Mouse (Mus musculus) leukemia stem cell, adult 10-12 weeks (primary cell): Measurements from ENCODE around the gene Fcgrt. TPM values are rescaled to one million over a fixed set of nuclear protein-coding genes. Genes with fewer than 3 reads are reported as not detected.

Experiments
- polyA plus RNA-seq: library from polyadenylated mRNA; stranded (reverse); fragments of >175 nt; gene quantifications from 2 replicates; pipeline ENCODE4 v1.2.3, GENCODE M21; 2012; ENCODE audit warnings: low replicate concordance

Fcgrt gene
- polyA plus RNA-seq, result 110 and 181 TPM in 2 replicates

DNA sequence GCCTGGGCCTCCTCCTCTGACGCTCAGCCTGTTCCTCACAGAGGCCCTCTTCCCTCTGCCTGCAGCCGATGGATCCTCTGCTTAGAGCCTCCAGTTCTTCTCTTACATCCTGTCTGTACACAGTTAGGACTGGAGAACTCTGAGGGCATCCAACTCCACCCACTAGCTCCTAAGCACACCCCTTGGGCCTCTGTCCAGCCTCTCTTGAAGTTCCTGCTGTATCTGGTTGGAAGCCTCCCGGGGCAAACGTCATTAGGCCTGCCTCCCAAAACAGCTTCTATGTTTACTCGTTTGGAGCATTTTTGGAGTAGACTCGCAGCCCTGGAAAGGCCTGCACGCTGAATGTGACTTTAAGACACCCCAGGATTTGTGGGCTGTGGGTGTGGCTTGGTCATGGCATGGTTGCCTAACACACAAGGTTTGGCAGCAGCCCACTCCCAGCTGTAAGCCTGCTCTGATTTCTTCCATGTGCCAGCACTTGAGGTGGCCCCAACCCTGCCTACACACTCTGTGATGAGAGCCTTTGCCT, at the start of gene Fcgrt:
TSS of gene Fcgrt (minus strand) at position 200 of the 529 bp plus-strand sequence.

GRCm38 (mm10) chr7:45135993-45136567, 32.4 kb upstream of the Fcgrt start, which contains the start of the genes Gm45713 and Flt3l:
TSS of gene Gm45713 (minus strand) at chr7:45136231.
TSS of gene Flt3l (minus strand) at chr7:45136432.

DNA sequence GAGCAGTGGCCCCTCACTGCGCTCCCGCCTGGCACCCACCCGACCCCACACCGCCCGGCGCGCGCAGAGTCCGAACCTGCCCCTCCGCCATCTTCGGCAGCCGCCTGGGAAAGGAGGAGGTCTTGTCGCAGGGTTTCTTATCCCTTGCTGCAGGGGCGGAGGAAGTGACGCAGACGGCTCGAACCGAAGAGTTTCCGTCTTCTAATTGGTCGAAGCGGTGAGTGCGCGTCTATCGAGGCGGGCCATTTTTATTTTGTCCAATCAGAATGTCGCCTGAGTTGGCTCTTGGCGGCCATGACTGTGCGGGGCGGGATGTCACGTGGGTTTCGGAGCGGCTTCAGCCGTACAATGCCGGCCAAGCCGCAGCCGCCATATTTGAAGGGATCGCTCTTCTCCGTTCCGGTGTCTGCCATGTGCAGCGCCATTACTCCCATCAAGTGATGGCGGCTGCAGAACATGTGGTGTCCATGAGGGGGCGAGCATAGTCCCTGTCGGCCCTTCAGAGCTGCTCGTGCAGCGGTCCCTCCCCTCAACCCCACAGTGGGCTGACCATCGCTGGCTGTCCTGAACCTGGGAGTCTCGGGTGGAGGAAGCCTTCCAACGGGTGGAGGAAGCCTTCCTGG, 25.1 kb upstream of the Fcgrt start, which contains the start of gene Rpl13a:
TSS of gene Rpl13a (minus strand) at position 138 of the 623 bp plus-strand sequence.

DNA sequence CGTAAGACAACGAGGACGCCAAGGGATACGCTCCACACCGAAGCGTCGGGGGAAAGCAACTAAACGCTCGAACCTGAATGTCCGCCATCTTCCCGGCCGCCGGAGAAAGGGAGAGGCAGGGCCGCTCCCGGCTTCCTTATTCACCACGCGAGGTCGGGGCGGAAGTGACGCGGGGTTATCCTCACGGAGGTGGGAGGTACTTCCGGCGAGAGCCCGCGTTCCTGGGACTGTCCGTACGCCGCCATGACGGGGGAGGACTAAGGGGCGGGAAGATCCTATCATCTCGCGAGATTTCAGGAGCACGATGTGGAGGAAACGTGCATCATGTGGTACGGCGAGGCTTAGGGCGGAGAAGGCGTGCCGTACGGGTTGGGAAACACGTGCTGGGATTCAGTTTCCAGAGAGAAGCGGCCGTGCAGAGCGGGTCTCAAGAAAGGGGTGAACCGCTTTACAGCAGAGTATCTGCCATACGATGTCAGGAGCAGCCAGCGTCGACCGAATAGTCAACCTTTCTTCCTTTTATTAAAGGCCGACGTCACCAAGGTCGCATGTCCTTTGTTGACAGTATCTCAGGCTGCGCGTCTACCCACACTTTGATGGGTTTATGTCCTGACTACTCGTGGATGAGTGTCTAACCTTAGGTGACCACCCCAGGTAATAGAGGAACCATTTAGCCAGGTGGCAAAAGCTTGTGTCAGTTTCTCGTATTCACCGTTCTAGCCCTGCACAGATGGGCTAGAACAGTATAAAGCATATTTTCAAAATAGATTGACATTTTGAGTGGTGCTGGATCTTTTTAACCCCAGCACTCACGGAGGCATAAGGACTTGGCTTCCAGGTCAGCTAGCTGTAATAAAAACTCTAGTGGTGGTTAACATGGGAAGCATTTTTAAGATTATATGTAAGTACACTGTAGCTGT, 20.8 kb upstream of the Fcgrt start, which contains the start of gene Rps11:
TSS of gene Rps11 (minus strand) at position 216 of the 920 bp plus-strand sequence.

GRCm38 (mm10) chr7:45092048-45092447, 11.6 kb downstream of the Fcgrt start, which contains the start of gene Rcn3:
TSS of gene Rcn3 (minus strand) at chr7:45092221.

DNA sequence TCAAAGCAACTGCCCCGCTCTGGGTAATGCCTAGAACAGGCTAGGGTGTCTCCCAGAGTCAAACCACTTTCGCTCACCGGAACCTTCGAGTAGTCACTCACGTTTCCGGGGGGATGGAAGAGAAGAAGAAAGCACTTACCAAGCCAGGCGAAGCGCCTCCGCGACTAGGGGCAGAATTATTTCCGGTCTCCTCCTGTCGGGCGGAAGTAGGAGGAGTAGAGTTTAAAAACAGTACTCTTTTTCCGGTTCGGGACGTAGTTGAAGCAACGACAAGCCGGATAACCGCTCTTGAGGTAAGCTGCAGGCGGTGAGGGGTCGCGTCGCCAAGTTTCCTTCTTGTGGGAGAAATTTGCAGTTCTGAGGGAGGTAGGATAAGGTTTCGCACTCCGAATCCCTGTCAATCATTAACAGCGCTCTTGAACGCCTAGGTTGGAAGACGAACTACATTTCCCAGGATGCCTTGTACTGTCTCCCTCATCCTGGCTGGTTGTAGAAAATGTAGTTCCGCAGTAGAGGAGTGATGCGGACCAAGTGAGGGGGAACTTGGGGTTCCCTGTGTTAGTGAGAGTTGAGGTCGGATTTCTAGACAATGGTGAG, 41.3 kb downstream of the Fcgrt start, which contains the start of the genes Nosip and Prrg2:
TSS of gene Nosip (plus strand) at position 191 of the 597 bp plus-strand sequence.
TSS of gene Prrg2 (minus strand) at position 439 of the 597 bp plus-strand sequence.

GRCm38 (mm10) chr7:45052862-45053116, 50.9 kb downstream of the Fcgrt start, which contains the start of gene Prr12:
TSS of gene Prr12 (minus strand) at chr7:45052881.

Other genes starting within 250 kb of the Fcgrt start
- gene Pnkp, start 246.7 kb downstream of the Fcgrt start, polyA plus RNA-seq, result 44.0 and 47.7 TPM in 2 replicates
- 43.6 and 56.8 TPM in 2 replicates for gene Ptov1, start 234.1 kb downstream of the Fcgrt start, polyA plus RNA-seq
- 556 and 706 TPM in 2 replicates for gene Med25, start 211.1 kb downstream of the Fcgrt start, polyA plus RNA-seq
- gene Fuz, start 207.8 kb downstream of the Fcgrt start, polyA plus RNA-seq, result 65.8 and 103 TPM in 2 replicates
- gene Ap2a1, start 174.4 kb downstream of the Fcgrt start, polyA plus RNA-seq, result 202 and 215 TPM in 2 replicates
- gene Tsks, start 160.6 kb downstream of the Fcgrt start, polyA plus RNA-seq, result 0.42 TPM in 1 of 2 replicates, not detected in the other
- 12.5 and 13.7 TPM in 2 replicates for gene Cpt1c, start 129.0 kb downstream of the Fcgrt start, polyA plus RNA-seq
- 27.7 and 67.9 TPM in 2 replicates for gene Prmt1, start 117.3 kb downstream of the Fcgrt start, polyA plus RNA-seq
- 87.3 and 130 TPM in 2 replicates for gene Irf3, start 106.2 kb downstream of the Fcgrt start, polyA plus RNA-seq
- 87.8 and 102 TPM in 2 replicates for gene Bcl2l12, start 105.1 kb downstream of the Fcgrt start, polyA plus RNA-seq
- gene Scaf1, start 87.5 kb downstream of the Fcgrt start, polyA plus RNA-seq, result 217 and 410 TPM in 2 replicates
- gene Rras, start 85.9 kb downstream of the Fcgrt start, polyA plus RNA-seq, result 5.5 and 13.5 TPM in 2 replicates
- gene Prr12, start 51.0 kb downstream of the Fcgrt start, polyA plus RNA-seq, result 79.4 and 112 TPM in 2 replicates
- 116 and 136 TPM in 2 replicates for gene Nosip, start 41.4 kb downstream of the Fcgrt start, polyA plus RNA-seq
- gene Prrg2, start 41.2 kb downstream of the Fcgrt start, polyA plus RNA-seq, result 37.4 and 43.1 TPM in 2 replicates
- gene Rcn3, start 11.6 kb downstream of the Fcgrt start, polyA plus RNA-seq, result 46.7 and 64.8 TPM in 2 replicates
- 30.5 and 135 TPM in 2 replicates for gene Rps11, start 20.6 kb upstream of the Fcgrt start, polyA plus RNA-seq
- gene Rpl13a, start 24.9 kb upstream of the Fcgrt start, polyA plus RNA-seq, result 3,721 and 5,411 TPM in 2 replicates
- 0.19 and 1.7 TPM in 2 replicates for gene Gm45713, start 32.4 kb upstream of the Fcgrt start, polyA plus RNA-seq
- 27.9 and 74.5 TPM in 2 replicates for gene Flt3l, start 32.6 kb upstream of the Fcgrt start, polyA plus RNA-seq
- gene Pih1d1, start 50.5 kb upstream of the Fcgrt start, polyA plus RNA-seq, result 30.9 and 48.1 TPM in 2 replicates
- gene Aldh16a1, start 50.7 kb upstream of the Fcgrt start, polyA plus RNA-seq, result 59.4 and 89.2 TPM in 2 replicates
- gene Slc17a7, start 60.1 kb upstream of the Fcgrt start, polyA plus RNA-seq, result 0.08 and 0.46 TPM in 2 replicates
- gene Gfy, start 75.7 kb upstream of the Fcgrt start, polyA plus RNA-seq, result 0.24 and 4.6 TPM in 2 replicates
- not detected in 2 replicates for gene Pth2, start 77.1 kb upstream of the Fcgrt start, polyA plus RNA-seq
- 1.1 and 1.2 TPM in 2 replicates for gene Ccdc155, start 101.0 kb upstream of the Fcgrt start, polyA plus RNA-seq
- 46.7 and 92.2 TPM in 2 replicates for gene Dkkl1, start 108.3 kb upstream of the Fcgrt start, polyA plus RNA-seq
- gene Tead2, start 111.9 kb upstream of the Fcgrt start, polyA plus RNA-seq, result 1.1 and 1.3 TPM in 2 replicates
- 162 and 431 TPM in 2 replicates for gene Cd37, start 135.3 kb upstream of the Fcgrt start, polyA plus RNA-seq
- gene Slc6a16, start 137.2 kb upstream of the Fcgrt start, polyA plus RNA-seq, result not detected in 2 replicates
- 0.11 TPM in 1 of 2 replicates, not detected in the other for gene Slc6a21, start 173.7 kb upstream of the Fcgrt start, polyA plus RNA-seq
- gene Trpm4, start 229.9 kb upstream of the Fcgrt start, polyA plus RNA-seq, result 1.2 and 1.4 TPM in 2 replicates
- not detected in 2 replicates for gene Hrc, start 231.4 kb upstream of the Fcgrt start, polyA plus RNA-seq